Mouse (Mus musculus) MEL (cell line): ENCODE results near the gene Lad1.

Experiments
- BHLHE40 ChIP-seq: IDR thresholded peaks from 2 replicates; pipeline ENCODE4 v1.6.1; 2012; ENCODE audit warnings: low read depth, mild to moderate bottlenecking, inconsistent platforms, low read length, improper control_type of control experiment, borderline replicate concordance
- CTCF ChIP-seq, 3 experiments: IDR thresholded peaks in 2 of 3; conservative IDR thresholded peaks in 1 of 3; 2 replicates each; pipeline ENCODE4 v1.5.1; 2011 to 2012; ENCODE audit warnings: low read length in 3 of 3, low read depth in 2 of 3, mild to moderate bottlenecking in 2 of 3, improper control_type of control experiment in 1 of 3, inconsistent platforms in 1 of 3, mixed read lengths in 1 of 3, moderate library complexity in 1 of 3; ENCODE audit not compliant: control insufficient read depth in 1 of 3, insufficient read depth in 1 of 3, poor library complexity in 1 of 3, severe bottlenecking in 1 of 3
- EP300 ChIP-seq, 2 experiments: IDR thresholded peaks; 2 replicates each; pipeline ENCODE4 v1.6.1; 2011; ENCODE audit warnings: improper control_type of control experiment in 2 of 2, low read length in 2 of 2, low read depth in 1 of 2, mild to moderate bottlenecking in 1 of 2
- GATA1 ChIP-seq: IDR thresholded peaks from 2 replicates; pipeline ENCODE4 v1.6.1; 2011; ENCODE audit warnings: low read depth, low read length, improper control_type of control experiment
- KAT2A ChIP-seq: conservative IDR thresholded peaks from 2 replicates; pipeline ENCODE4 v1.6.1; 2012; ENCODE audit warnings: low read depth, low read length, improper control_type of control experiment, inconsistent platforms
- MYC ChIP-seq: IDR thresholded peaks from 2 replicates; pipeline ENCODE4 v1.6.1; 2011; ENCODE audit warnings: low read depth, mild to moderate bottlenecking, low read length, improper control_type of control experiment, moderate library complexity
- NELFE ChIP-seq: IDR thresholded peaks from 2 replicates; pipeline ENCODE4 v1.6.1; 2011; ENCODE audit warnings: low read depth, low read length, improper control_type of control experiment
- NRF1 ChIP-seq: IDR thresholded peaks from 2 replicates; pipeline ENCODE4 v1.6.1; 2014; ENCODE audit warnings: low read depth, mild to moderate bottlenecking, inconsistent platforms, low read length, improper control_type of control experiment, moderate library complexity; ENCODE audit not compliant: poor library complexity, insufficient read depth, severe bottlenecking
- RAD21 ChIP-seq: IDR thresholded peaks from 2 replicates; pipeline ENCODE4 v1.6.1; 2011; ENCODE audit warnings: mild to moderate bottlenecking, low read depth, low read length, improper control_type of control experiment
- SMC3 ChIP-seq: IDR thresholded peaks from 2 replicates; pipeline ENCODE4 v1.6.1; 2011; ENCODE audit warnings: low read depth, low read length, improper control_type of control experiment
- TAL1 ChIP-seq: IDR thresholded peaks from 2 replicates; pipeline ENCODE4 v1.6.1; 2012; ENCODE audit warnings: mild to moderate bottlenecking, inconsistent platforms, low read length, moderate library complexity, mixed read lengths
- ZC3H11A ChIP-seq: IDR thresholded peaks from 2 replicates; pipeline ENCODE4 v1.6.1; 2012; ENCODE audit warnings: low read depth, mild to moderate bottlenecking, inconsistent platforms, low read length, improper control_type of control experiment

GRCm38 (mm10) chr1:135840675-135841395 is 22.4 kb downstream of the Lad1 start:
- TF ChIP-seq KAT2A, result no peak
- no peak for TF ChIP-seq NRF1
- no peak for TF ChIP-seq CTCF (IDR thresholded peaks at IDR 0.05 in 2 of 3, conservative IDR thresholded peaks at IDR 0.05 in 1 of 3; ENCODE audit: control insufficient read depth in 1 of 3, insufficient read depth in 1 of 3, low read depth in 2 of 3, low read length in 3 of 3, poor library complexity in 1 of 3, severe bottlenecking in 1 of 3)
- no peak for TF ChIP-seq MYC
- TF ChIP-seq GATA1, result no peak
- no peak for TF ChIP-seq NELFE
- TF ChIP-seq ZC3H11A, result no peak
- no peak for TF ChIP-seq SMC3
- no peak for TF ChIP-seq EP300 (IDR thresholded peaks at IDR 0.05; ENCODE audit: low read depth in 1 of 2, low read length in 2 of 2)
- no peak for TF ChIP-seq TAL1
- TF ChIP-seq BHLHE40, result no peak
- no peak for TF ChIP-seq RAD21
